Mouse (Mus musculus) embryo, embryonic 11.5 days (tissue): ENCODE results near the gene Efna4.

Source experiments
- DNase-seq: peaks from one replicate; pipeline ENCODE4 v3.0.0-alpha.2; 2012; ENCODE audit warnings: low read depth, low spot score

The Efna4 gene

DNA sequence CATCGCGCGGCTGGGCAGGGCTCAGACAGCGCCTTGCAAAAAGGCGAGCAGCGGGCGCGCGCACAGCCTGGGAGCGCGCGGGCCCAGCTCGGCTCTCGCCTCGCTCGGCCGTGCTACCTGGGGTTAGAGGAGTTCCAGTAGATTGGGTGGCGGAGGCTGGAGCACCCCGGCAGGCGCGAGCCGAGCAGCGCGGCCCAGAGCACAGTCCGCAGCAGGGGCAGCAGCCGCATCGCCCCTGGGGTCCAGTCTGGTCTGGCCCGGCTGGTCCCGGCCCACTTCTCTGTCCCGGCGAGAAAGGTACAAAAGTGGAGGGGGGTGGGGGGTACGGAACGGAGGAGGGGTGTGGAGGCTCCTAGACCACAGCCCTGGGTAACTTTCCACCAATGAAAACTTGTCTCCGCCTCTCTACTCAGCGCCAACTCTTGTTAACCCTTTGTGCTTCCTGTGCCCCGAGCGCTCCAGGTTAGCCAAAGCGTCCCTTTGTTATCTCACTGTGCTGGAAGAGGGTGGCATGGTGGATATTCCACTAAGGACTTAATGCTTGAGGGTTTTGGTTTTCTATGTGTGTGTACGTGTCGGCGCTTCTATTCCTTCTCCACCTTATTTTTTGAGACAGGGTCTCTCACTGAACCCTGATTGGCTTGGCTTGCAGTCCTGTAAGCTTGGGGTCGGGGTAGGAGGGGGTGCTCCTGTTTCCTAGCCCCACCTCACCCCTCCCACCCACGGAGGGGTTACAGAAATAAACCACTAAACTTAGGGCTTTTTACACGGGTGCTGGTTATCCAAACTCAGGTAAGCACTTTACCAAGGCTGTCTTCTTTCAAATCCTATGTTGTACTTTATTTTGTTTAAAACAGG lies at the start of gene Efna4:
Gene Efna4, minus strand, starts transcription at position 308 of the 858 bp plus-strand sequence.
- peak; percentile 72 for DNase-seq

- no peak for DNase-seq
Measured at GRCm38 (mm10) chr3:89386438-89387420, 48.9 kb upstream of the Efna4 start.

GRCm38 (mm10) chr3:89385451-89385850 lies 47.6 kb upstream of the Efna4 start:
- DNase-seq = no peak

- no peak for DNase-seq
Measured at GRCm38 (mm10) chr3:89384331-89385076, 46.7 kb upstream of the Efna4 start.

- no peak for DNase-seq
Measured at GRCm38 (mm10) chr3:89383651-89384255, 45.9 kb upstream of the Efna4 start.

- no peak for DNase-seq
Measured at GRCm38 (mm10) chr3:89382950-89383349, 45.1 kb upstream of the Efna4 start.

DNA sequence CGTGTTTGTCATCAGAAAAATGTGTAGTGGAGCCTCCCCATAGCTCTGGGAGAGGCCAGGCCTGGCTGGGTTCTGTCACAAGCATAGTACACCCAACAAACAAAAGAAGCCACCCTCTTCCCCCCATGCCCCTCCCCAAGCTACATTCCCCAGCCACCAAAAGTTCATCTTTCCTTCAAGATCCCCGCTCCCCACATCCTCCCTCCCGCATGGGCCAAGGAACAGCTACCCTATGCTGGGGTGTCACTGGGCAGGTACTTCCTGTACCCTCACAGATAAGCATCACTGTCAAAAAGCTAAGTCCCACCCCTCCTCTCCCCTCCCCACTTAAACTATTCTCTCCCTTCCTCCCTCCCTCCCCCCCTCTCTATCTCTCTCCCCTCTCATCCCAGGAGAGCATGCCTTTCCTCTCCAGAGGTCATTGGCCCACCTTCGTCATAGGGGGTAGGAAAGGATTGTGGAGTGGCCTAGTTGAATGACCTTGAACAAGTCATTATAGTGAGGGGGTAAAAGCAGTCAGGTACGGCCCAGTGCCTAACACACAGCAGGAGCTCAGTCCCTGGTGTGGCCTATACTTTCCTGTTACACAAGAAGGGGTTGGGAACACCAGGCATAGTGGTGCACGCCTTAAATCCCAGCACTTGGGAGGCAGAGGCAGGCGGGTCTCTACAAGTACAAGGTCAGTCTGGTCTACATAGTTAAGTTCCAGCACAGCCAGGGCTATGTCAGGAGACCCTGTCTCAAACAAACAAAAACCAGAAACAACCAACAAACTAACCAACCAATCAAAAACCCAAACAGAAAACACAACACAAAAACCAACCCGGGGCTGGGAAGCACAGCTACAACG lies 44.4 kb upstream of the Efna4 start:
- no peak for DNase-seq

- no peak for DNase-seq
Measured at GRCm38 (mm10) chr3:89381233-89381632, 43.4 kb upstream of the Efna4 start.

GRCm38 (mm10) chr3:89380711-89381110 lies 42.9 kb upstream of the Efna4 start:
- DNase-seq = no peak

- no peak for DNase-seq
Measured at GRCm38 (mm10) chr3:89380291-89380690, 42.5 kb upstream of the Efna4 start.

DNA sequence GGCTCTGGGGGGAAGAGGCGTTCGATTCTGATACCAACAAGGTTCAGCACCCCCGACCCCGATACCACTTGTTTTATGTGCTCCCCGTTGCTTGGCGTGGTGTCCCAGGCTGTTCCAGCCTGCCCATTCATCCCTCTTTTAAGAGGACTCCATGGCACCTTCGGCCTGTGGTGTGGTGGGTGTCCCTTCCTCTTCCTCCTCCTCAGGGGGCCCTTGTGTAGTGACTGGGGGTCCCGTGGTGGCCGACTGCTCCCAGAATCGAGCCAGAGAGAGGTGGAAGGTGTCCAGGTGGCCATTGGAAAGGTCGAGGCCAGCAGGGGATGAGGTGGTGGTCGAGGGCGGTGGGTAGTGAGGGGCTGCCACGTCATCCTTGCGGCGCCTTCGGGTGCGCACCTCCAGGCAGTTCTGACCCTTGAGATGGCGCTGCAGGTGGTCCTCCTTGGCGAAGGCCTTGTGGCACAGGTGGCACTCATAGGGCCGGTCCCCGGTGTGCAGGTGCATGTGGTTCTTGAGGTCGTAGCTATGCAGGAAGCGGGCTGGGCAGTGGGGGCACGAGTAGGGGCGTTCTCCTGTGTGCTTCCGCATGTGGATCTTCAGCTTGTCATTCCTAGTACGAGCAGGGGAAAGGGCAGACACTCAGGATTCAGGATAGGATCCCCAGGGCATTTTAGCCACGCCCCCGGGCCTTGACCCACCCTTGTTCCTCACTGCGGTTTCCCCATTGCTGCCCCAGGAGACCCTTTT lies 41.7 kb upstream of the Efna4 start:
- DNase-seq = no peak

- peak; percentile 70 for DNase-seq
Measured at GRCm38 (mm10) chr3:89378394-89379067, 40.7 kb upstream of the Efna4 start.

- DNase-seq = no peak
Measured at GRCm38 (mm10) chr3:89377831-89378230, 40.0 kb upstream of the Efna4 start.

DNA sequence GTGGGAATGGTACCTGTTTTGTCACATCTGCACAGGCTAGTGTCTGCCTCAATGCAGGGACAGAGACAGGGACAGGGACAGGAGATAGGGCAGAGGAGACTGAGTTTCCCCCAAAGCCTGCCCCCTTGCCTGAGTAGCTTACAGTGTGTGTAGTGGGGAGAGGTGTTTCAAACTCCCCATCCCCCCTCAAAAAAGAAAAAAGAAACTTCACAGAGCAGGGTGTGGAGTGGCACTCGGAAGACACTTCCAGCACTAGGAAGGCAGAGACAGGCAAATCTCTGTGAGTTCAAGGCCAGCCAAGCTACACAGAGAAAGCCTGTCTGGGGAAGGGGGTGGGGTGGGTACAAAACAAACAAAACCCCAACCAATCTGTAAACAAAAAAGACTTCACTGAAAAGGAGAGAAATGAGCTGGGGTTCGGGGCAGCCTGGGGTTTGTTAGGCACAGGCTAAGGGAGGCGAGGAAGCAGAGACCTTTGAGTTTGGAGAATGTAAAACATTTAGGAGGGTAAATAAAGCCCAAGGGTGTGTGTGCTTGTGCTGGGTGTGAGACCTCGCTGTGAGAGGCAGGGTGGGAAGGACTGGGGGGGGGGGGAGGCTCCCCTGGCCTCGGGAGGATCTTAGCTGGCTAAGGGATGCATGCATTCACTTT lies 35.9 kb upstream of the Efna4 start:
- DNase-seq = no peak

DNA sequence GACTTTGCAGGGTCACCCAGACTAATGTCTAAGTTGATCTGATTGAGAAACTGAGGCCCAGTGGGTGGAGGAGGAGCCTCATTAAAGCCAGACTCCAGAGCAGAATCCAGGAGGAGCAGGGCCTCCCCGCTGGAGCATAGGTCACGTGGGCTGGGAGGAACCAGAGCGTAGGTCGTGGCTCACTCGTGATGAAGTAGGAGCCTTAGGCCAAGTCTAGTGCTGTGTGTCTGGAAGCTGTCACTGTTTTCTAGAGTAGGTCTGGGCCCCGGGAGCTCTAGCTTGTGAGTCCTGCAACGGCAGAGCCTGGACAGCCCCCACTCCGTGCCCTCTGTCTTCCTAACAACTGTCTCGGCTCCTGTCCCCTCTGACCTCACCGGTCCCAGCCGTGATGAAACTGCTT lies 29.5 kb upstream of the Efna4 start:
- no peak for DNase-seq

DNA sequence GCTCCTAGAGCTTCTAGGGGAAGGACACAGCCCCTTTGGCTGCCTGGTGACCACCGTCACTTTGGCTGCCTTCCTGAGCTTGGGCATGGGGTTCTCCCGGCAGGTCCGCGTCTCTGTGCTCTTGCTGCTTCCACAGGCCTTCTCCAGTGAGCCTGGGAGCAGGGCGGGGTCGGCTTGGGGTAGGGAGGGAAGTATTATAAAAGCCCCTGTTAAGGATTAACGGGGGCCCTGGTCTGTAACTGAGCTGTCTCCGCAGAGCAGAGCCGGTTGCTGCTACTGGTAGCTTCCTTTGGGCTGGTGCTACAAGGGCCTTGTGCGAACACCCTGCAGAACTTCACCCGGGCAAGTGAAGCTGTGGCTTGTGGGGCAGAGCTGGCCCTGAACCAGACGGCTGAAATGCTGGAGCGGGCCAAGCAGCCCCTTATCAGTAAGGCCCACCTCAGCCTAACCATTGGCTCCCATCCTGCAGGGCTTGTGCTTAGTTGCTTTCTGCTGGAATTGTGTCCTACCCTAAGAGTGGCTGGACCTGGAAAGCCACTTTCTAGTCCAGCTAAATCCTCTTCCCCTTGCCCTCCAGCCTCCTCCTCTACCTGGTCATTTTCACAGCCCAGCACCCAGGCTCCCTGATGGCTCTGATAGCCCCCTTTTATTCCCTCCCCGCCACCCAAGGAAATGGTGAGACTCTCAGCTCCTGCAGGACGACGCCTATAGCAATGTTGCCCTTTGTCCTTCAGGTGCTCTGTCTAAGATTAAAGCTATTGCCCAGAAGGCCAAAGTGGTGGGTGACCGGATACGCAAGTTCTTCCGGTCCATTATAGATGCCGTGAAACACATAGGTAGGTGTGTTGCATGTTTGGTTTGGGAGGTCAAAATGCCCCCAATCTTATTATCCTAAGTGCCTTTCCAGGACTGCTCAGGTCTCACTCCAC lies 27.9 kb upstream of the Efna4 start:
- DNase-seq = no peak

DNA sequence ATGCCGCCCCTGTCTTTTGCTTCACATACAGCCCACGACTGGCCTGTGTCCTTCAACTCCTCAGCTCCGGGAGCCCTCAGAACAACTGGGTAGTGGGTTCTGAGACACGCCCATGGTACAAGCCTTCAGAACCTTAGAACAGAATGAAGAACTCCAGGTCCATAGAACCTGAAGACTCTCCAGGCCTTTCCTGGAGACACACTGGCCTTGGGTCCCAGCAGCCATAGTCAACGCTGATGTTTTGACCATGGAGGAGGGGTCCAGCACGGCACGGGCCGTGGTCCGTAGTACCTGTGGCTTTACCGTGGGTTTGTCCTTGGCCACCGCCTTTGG lies 27.3 kb upstream of the Efna4 start, which contains the start of gene Dcst1:
Gene Dcst1, minus strand, starts transcription at position 101 of the 333 bp plus-strand sequence.
- DNase-seq = no peak
